Mouse (Mus musculus): Measurements from ENCODE around the gene Map1lc3b. TPM values are rescaled to one million over a fixed set of nuclear protein-coding genes. Genes with fewer than 3 reads are reported as not detected.

Map1lc3b gene
- 56.4 and 61.0 TPM in 2 replicates for total RNA-seq (2012; rRNA removed)
- polyA plus RNA-seq (2012; ENCODE audit: insufficient read depth in 1 of 2, insufficient read length in 2 of 2, low read depth in 1 of 2, low replicate concordance in 2 of 2, missing spikeins in 1 of 2), result 10 to 100 TPM in 1 of 2 experiments, not detected in 1; 68.8 TPM

- peak within 1 kb of the TSS; percentile 49 for H3K27ac ChIP-seq (ENCODE audit: control insufficient read depth, low read depth, low read length)
- peaks cover 10 to 29% of the 10 kb centered on the region in 2 experiments for H3K4me1 ChIP-seq (ENCODE audit: control insufficient read depth in 1 of 2, insufficient read depth in 2 of 2, low read length in 2 of 2)
- DNase-seq (ENCODE audit: low read depth, low spot score), result peak; percentile 95
- TF ChIP-seq ZMIZ1 (IDR thresholded peaks at IDR 0.05; ENCODE audit: low read depth, low read length) (peak; percentile 75; the same call in 1 of the 2 replicates), TAL1 (IDR thresholded peaks at IDR 0.05; ENCODE audit: low read length) (no peak), SIN3A (IDR thresholded peaks at IDR 0.05; ENCODE audit: low read length) (peak; percentile 98), MYC (IDR thresholded peaks at IDR 0.05; ENCODE audit: low read depth, low read length) (peak; percentile 77), GATA1 (IDR thresholded peaks at IDR 0.05; ENCODE audit: low read depth, low read length) (no peak), HCFC1 (IDR thresholded peaks at IDR 0.05; ENCODE audit: low read depth, low read length) (peak; percentile 95), ETS1 (IDR thresholded peaks at IDR 0.05; ENCODE audit: low read depth, low read length) (0 out of 2 replicates have a peak, but pooled peaks have one; percentile 48), RCOR1 (IDR thresholded peaks at IDR 0.05; ENCODE audit: low read depth, low read length) (peak; percentile 76), MYB (IDR thresholded peaks at IDR 0.05; ENCODE audit: low read depth, low read length) (no peak), SMC3 (IDR thresholded peaks at IDR 0.05; ENCODE audit: low read depth, low read length) (no peak), CHD2 (IDR thresholded peaks at IDR 0.05; ENCODE audit: low read length) (no peak; the same call in 1 of the 2 replicates), POLR2AphosphoS2 (IDR thresholded peaks at IDR 0.05; ENCODE audit: low read length) (peak; percentile 78), E2F4 (IDR thresholded peaks at IDR 0.05; ENCODE audit: borderline replicate concordance, low read depth, low read length) (no peak), UBTF (IDR thresholded peaks at IDR 0.05; ENCODE audit: borderline replicate concordance, insufficient read depth, low read depth, low read length) (no peak), NELFE (IDR thresholded peaks at IDR 0.05; ENCODE audit: low read depth, low read length) (peak; percentile 82), MAFK (IDR thresholded peaks at IDR 0.05; ENCODE audit: borderline replicate concordance, low read depth, low read length) (no peak), MEF2A (IDR thresholded peaks at IDR 0.05; ENCODE audit: extremely low read depth, insufficient replicate concordance, low read depth, low read length, poor library complexity, severe bottlenecking) (0 out of 2 replicates have a peak, but pooled peaks have one; percentile 23), MAX (IDR thresholded peaks at IDR 0.05; ENCODE audit: low read length) (peak; percentile 87), ZC3H11A (IDR thresholded peaks at IDR 0.05; ENCODE audit: low read depth, low read length) (no peak), CTCF (IDR thresholded peaks at IDR 0.05 in 2 of 3, conservative IDR thresholded peaks at IDR 0.05 in 1 of 3; ENCODE audit: control insufficient read depth in 1 of 3, insufficient read depth in 1 of 3, low read depth in 2 of 3, low read length in 3 of 3, poor library complexity in 1 of 3, severe bottlenecking in 1 of 3) (no peak), MXI1 (IDR thresholded peaks at IDR 0.05; ENCODE audit: low read depth, low read length) (peak; percentile 91), POLR2A (IDR thresholded peaks at IDR 0.05; ENCODE audit: control insufficient read depth in 1 of 2, insufficient read depth in 1 of 2, low read depth in 1 of 2, low read length in 2 of 2, poor library complexity in 1 of 2) (peak; percentile 90 to 91), TBP (IDR thresholded peaks at IDR 0.05; ENCODE audit: low read depth, low read length) (peak; percentile 84), GABPA (IDR thresholded peaks at IDR 0.05; ENCODE audit: low read depth, low read length) (no peak), ZKSCAN1 (IDR thresholded peaks at IDR 0.05; ENCODE audit: low read depth, low read length) (no peak), KAT2A (conservative IDR thresholded peaks at IDR 0.05; ENCODE audit: low read depth, low read length) (peak; percentile 82; the same call in 1 of the 2 replicates), BHLHE40 (IDR thresholded peaks at IDR 0.05; ENCODE audit: borderline replicate concordance, low read depth, low read length) (peak; percentile 80), USF2 (IDR thresholded peaks at IDR 0.05; ENCODE audit: borderline replicate concordance in 1 of 2, insufficient read depth in 1 of 2, low read depth in 1 of 2, low read length in 2 of 2) (peak in 1 of 2 experiments; percentile 70; a peak in 1 of 4 replicates), USF1 (IDR thresholded peaks at IDR 0.05; ENCODE audit: low read depth, low read length) (peak; percentile 95), TCF12 (IDR thresholded peaks at IDR 0.05; ENCODE audit: low read depth, low read length) (peak; percentile 83), JUND (IDR thresholded peaks at IDR 0.05; ENCODE audit: low read depth, low read length) (no peak), EP300 (IDR thresholded peaks at IDR 0.05; ENCODE audit: low read depth in 1 of 2, low read length in 2 of 2) (peak in 1 of 2 experiments; percentile 52; a peak in 2 of 4 replicates), POLR2AphosphoS5 (IDR thresholded peaks at IDR 0.05; ENCODE audit: borderline replicate concordance, low read depth, low read length) (no peak), ZNF384 (IDR thresholded peaks at IDR 0.05; ENCODE audit: low read depth, low read length) (no peak)
Measured at GRCm38 (mm10) chr8:121590203-121591177, at the start of gene Map1lc3b. Gene Map1lc3b (plus strand): TSS chr8:121590361.

More at GRCm38 (mm10) chr8:121590203-121591177, at the start of gene Map1lc3b:
- Histone ChIP-seq H3K79me2 (ENCODE audit: control insufficient read depth, insufficient read depth, low read length, poor library complexity) (peaks cover 27% of the 10 kb centered on the region), H3K4me3 (ENCODE audit: control insufficient read depth in 1 of 2, insufficient read depth in 1 of 2, low read depth in 2 of 2, low read length in 2 of 2) (peak within 1 kb of the TSS; percentile 82 to 92), H3K9ac (ENCODE audit: control insufficient read depth, low read depth, low read length, poor library complexity, severe bottlenecking) (peak within 1 kb of the TSS; percentile 89), H3K27me3 (ENCODE audit: control insufficient read depth in 1 of 2, insufficient read depth in 2 of 2, low read length in 2 of 2) (no peaks in the 10 kb centered on the region), H3K36me3 (ENCODE audit: control insufficient read depth in 1 of 2, insufficient read depth in 2 of 2, low read length in 2 of 2) (peaks cover 2 to 21% of the 10 kb centered on the region in 2 experiments; a peak in 2 of 4 replicates), H3K9me3 (replicated peaks; ENCODE audit: insufficient read depth, low read length) (no peaks in the 10 kb centered on the region)
